In genomic region chr7:127935748-127936159, GRCm38 (mm10) we compare ENCODE assay signal across 8 mouse cellular contexts. TPM values are rescaled to one million over a fixed set of nuclear protein-coding genes. Genes with fewer than 3 reads are reported as not detected.
A peak's percentile ranks its signal among the peaks of the same experiment; 100 is the strongest.
DNase-seq lines count a peak whose midpoint lies in the region; ATAC-seq and TF ChIP-seq lines count a peak whose summit lies in the region.

No protein-coding gene starts in this region.

- no peaks in the 10 kb centered on the region for H3K36me3 ChIP-seq in ES-E14 (ENCODE audit: control insufficient read depth, insufficient read depth, low read length, poor library complexity, severe bottlenecking)
- no peaks in the 10 kb centered on the region for H3K36me3 ChIP-seq in heart, embryonic 16.5 days (ENCODE audit: control insufficient read depth, insufficient read depth)
- no peaks in the 10 kb centered on the region for H3K36me3 ChIP-seq in macrophage (ENCODE audit: inconsistent target)

- H3K27ac ChIP-seq in ES-E14 (ENCODE audit: insufficient read depth, low read depth, low read length, poor library complexity, severe bottlenecking): 0 out of 2 replicates have a peak overlapping the region, but pooled peaks have one; percentile 7
- peak overlapping the region; percentile 43 for H3K27ac ChIP-seq in heart, embryonic 16.5 days (ENCODE audit: low read length)
- H3K27ac ChIP-seq in macrophage: no peak overlapping the region

- H3K4me2 ChIP-seq in heart, embryonic 16.5 days (ENCODE audit: low read depth, low read length): peak overlapping the region; percentile 86

- in situ Hi-C loops in ES-E14 (cut with MboI; ENCODE audit: low sequenced_read_pairs in 2 of 2, unreplicated experiment in 2 of 2): no loop called here

- H3K4me3 ChIP-seq in ES-E14 (ENCODE audit: insufficient read depth in 1 of 2, low read depth in 1 of 2, low read length in 2 of 2, poor library complexity in 1 of 2, severe bottlenecking in 1 of 2) (peak overlapping the region; percentile 81 to 89), macrophage (ENCODE audit: inconsistent target) (peak overlapping the region; percentile 23)
- peak overlapping the region; percentile 69 for H3K4me3 ChIP-seq in heart, embryonic 16.5 days (ENCODE audit: low read length)

- DNase-seq in heart, adult 8-10 months (ENCODE audit: low spot score): peak; percentile 21
- DNase-seq in heart, postnatal 10 days: no peak
- no peak for DNase-seq in ES-E14 (ENCODE audit: low read depth, low spot score)
- no peak for DNase-seq in thymus, adult 18-20 months
- no peak for DNase-seq in embryo, embryonic 9.5 days (ENCODE audit: extremely low spot score)
- no peak for DNase-seq in kidney, adult 9 months

- intact Hi-C loops in heart, postnatal 10 days (cut with DNase I): loop anchor here (1.0 to 5.0 kb wide), 2 partner anchors 135 to 163 kb away; partner anchors contain the start of gene Hsd3b7

- peak; percentile 52 for ATAC-seq in heart, embryonic 16.5 days (replicated peaks; ENCODE audit: extremely low read depth, insufficient read depth, low FRiP score)

- H3K9ac ChIP-seq in ES-E14 (ENCODE audit: insufficient read depth, low read depth, low read length, poor library complexity, severe bottlenecking): peak overlapping the region; percentile 91
- H3K9ac ChIP-seq in heart, embryonic 16.5 days (ENCODE audit: low read length): peak overlapping the region; percentile 81

- no peaks in the 10 kb centered on the region for H3K79me2 ChIP-seq in macrophage (ENCODE audit: inconsistent target)

- no peaks in the 10 kb centered on the region for H3K9me3 ChIP-seq in ES-E14 (ENCODE audit: control insufficient read depth, insufficient read depth, low read depth, low read length)
- H3K9me3 ChIP-seq in heart, embryonic 16.5 days (replicated peaks; ENCODE audit: control insufficient read depth, low read length): no peaks in the 10 kb centered on the region

- WGBS in heart, embryonic 16.5 days: under 1% methylated on average over 37 of the region's 38 CpGs
- 1% methylated on average over 29 of the region's 38 CpGs for WGBS in macrophage (ENCODE audit: missing documents)

- peaks cover 13 to 26% of the 10 kb centered on the region in 2 experiments; a peak in 3 of 4 replicates for H3K4me1 ChIP-seq in ES-E14 (ENCODE audit: control insufficient read depth in 2 of 2, insufficient read depth in 2 of 2, low read length in 2 of 2, poor library complexity in 1 of 2)
- H3K4me1 ChIP-seq in heart, embryonic 16.5 days (ENCODE audit: control insufficient read depth, insufficient read depth, low read length): peaks cover 10% of the 10 kb centered on the region; the same call in 1 of the 2 replicates

- H3K27me3 ChIP-seq in heart, embryonic 16.5 days (ENCODE audit: control insufficient read depth, insufficient read depth, low read length): no peaks in the 10 kb centered on the region

TF ChIP-seq in ES-E14, 5 proteins besides CTCF, POLR2A, EP300 and RAD21:
- 0 out of 2 replicates have a peak, but pooled peaks have one; percentile 4 for TF ChIP-seq HCFC1 (IDR thresholded peaks at IDR 0.05; ENCODE audit: borderline replicate concordance, insufficient read depth, low read length)
- no peak for TF ChIP-seq MAFK (IDR thresholded peaks at IDR 0.05; ENCODE audit: insufficient read depth, low read depth, low read length)
- no peak for TF ChIP-seq CHD2 (IDR thresholded peaks at IDR 0.05; ENCODE audit: low read depth, low read length)
- TF ChIP-seq ZC3H11A (IDR thresholded peaks at IDR 0.05; ENCODE audit: borderline replicate concordance, low read depth, low read length): no peak
- no peak for TF ChIP-seq ZNF384 (IDR thresholded peaks at IDR 0.05; ENCODE audit: low read depth, low read length)

RNA-seq across cellular contexts. Expression of gene Prss8, which starts 5.8 kb away (rescaled TPM):
- total RNA-seq in heart, adult 8-10 months (2022): not detected
- not detected for total RNA-seq in heart, postnatal 10 days (2021)
- total RNA-seq in ES-E14 (2012; rRNA removed): 11.3 and 16.5 TPM in 2 replicates
- polyA plus RNA-seq in heart, embryonic 16.5 days (2015; fragmentation: Nextera tagmentation; extraction: Ambion mirVana): 1.6 and 8.3 TPM in 2 replicates
- total RNA-seq in macrophage (2018; cell fraction: chromatin; rRNA removed): not detected
- not detected for total RNA-seq in macrophage (2018; cell fraction: cytosol; rRNA removed)
- total RNA-seq in macrophage (2018; cell fraction: nucleus; rRNA removed): not detected
- not detected in 3 replicates for polyA plus RNA-seq in macrophage (2018)

RNA-seq across cellular contexts. Expression of gene Prss36, which starts 10.8 kb away (rescaled TPM):
- total RNA-seq in heart, adult 8-10 months (2022): 10 to 100 TPM in 1 of 4 experiments, 1 to 10 TPM in 3; 8.7 to 10.4 (median 8.9) TPM
- 1 to 10 TPM; 5.0 to 6.6 TPM for total RNA-seq in heart, postnatal 10 days (2021)
- total RNA-seq in ES-E14 (2012; rRNA removed): 15.3 and 15.4 TPM in 2 replicates
- 8.8 and 9.6 TPM in 2 replicates for polyA plus RNA-seq in heart, embryonic 16.5 days (2015; fragmentation: Nextera tagmentation; extraction: Ambion mirVana)
- 1 to 10 TPM in 8 of 26 experiments, under 1 TPM in 5, not detected in 13; 0.79 to 2.0 (median 1.1) TPM for total RNA-seq in macrophage (2018; cell fraction: chromatin; rRNA removed)
- total RNA-seq in macrophage (2018; cell fraction: cytosol; rRNA removed): 1 to 10 TPM in 15 of 26 experiments, under 1 TPM in 11; 0.61 to 1.9 (median 1.1) TPM
- total RNA-seq in macrophage (2018; cell fraction: nucleus; rRNA removed): 1 to 10 TPM in 11 of 26 experiments, under 1 TPM in 7, not detected in 8; 0.58 to 2.8 (median 1.4) TPM
- polyA plus RNA-seq in macrophage (2018): 1.0 to 1.7 TPM (median 1.2 TPM) in 3 replicates

RNA-seq across cellular contexts. Expression of gene Kat8, which starts 23.4 kb away (rescaled TPM):
- total RNA-seq in heart, adult 8-10 months (2022): 10 to 100 TPM; 13.6 to 16.8 (median 15.3) TPM
- 10 to 100 TPM; 12.7 to 14.6 TPM for total RNA-seq in heart, postnatal 10 days (2021)
- 35.1 and 35.6 TPM in 2 replicates for total RNA-seq in ES-E14 (2012; rRNA removed)
- polyA plus RNA-seq in heart, embryonic 16.5 days (2015; fragmentation: Nextera tagmentation; extraction: Ambion mirVana): 26.1 and 30.4 TPM in 2 replicates
- 10 to 100 TPM; 17.7 to 79.4 (median 43.2) TPM for total RNA-seq in macrophage (2018; cell fraction: chromatin; rRNA removed)
- total RNA-seq in macrophage (2018; cell fraction: cytosol; rRNA removed): 10 to 100 TPM in 24 of 26 experiments, 1 to 10 TPM in 2; 7.7 to 19.4 (median 15.1) TPM
- total RNA-seq in macrophage (2018; cell fraction: nucleus; rRNA removed): 10 to 100 TPM in 24 of 26 experiments, 1 to 10 TPM in 2; 7.1 to 44.5 (median 20.5) TPM
- 10.6 to 18.6 TPM (median 16.3 TPM) in 3 replicates for polyA plus RNA-seq in macrophage (2018)

RNA-seq across cellular contexts. Expression of gene Fus, which starts 31.5 kb away (rescaled TPM):
- 100 to 1,000 TPM; 129 to 232 (median 187) TPM for total RNA-seq in heart, adult 8-10 months (2022)
- total RNA-seq in heart, postnatal 10 days (2021): 100 to 1,000 TPM; 297 to 307 TPM
- total RNA-seq in ES-E14 (2012; rRNA removed): 91.6 and 142 TPM in 2 replicates
- polyA plus RNA-seq in heart, embryonic 16.5 days (2015; fragmentation: Nextera tagmentation; extraction: Ambion mirVana): 249 and 255 TPM in 2 replicates
- total RNA-seq in macrophage (2018; cell fraction: chromatin; rRNA removed): 1,000 to 10,000 TPM in 25 of 26 experiments, 100 to 1,000 TPM in 1; 826 to 1,412 (median 1,230) TPM
- total RNA-seq in macrophage (2018; cell fraction: cytosol; rRNA removed): 100 to 1,000 TPM in 25 of 26 experiments, 10 to 100 TPM in 1; 89.9 to 215 (median 134) TPM
- 100 to 1,000 TPM; 317 to 856 (median 466) TPM for total RNA-seq in macrophage (2018; cell fraction: nucleus; rRNA removed)
- 187 to 395 TPM (median 346 TPM) in 3 replicates for polyA plus RNA-seq in macrophage (2018)

RNA-seq across cellular contexts. Expression of gene Bckdk, which starts 31.9 kb away (rescaled TPM):
- 100 to 1,000 TPM; 119 to 144 (median 142) TPM for total RNA-seq in heart, adult 8-10 months (2022)
- 10 to 100 TPM; 96.6 to 98.5 TPM for total RNA-seq in heart, postnatal 10 days (2021)
- 53.9 and 56.4 TPM in 2 replicates for total RNA-seq in ES-E14 (2012; rRNA removed)
- 141 and 149 TPM in 2 replicates for polyA plus RNA-seq in heart, embryonic 16.5 days (2015; fragmentation: Nextera tagmentation; extraction: Ambion mirVana)
- 10 to 100 TPM in 14 of 26 experiments, 1 to 10 TPM in 12; 3.3 to 27.4 (median 10.6) TPM for total RNA-seq in macrophage (2018; cell fraction: chromatin; rRNA removed)
- total RNA-seq in macrophage (2018; cell fraction: cytosol; rRNA removed): 10 to 100 TPM; 21.4 to 35.0 (median 29.6) TPM
- 10 to 100 TPM in 15 of 26 experiments, 1 to 10 TPM in 11; 5.8 to 24.0 (median 11.3) TPM for total RNA-seq in macrophage (2018; cell fraction: nucleus; rRNA removed)
- polyA plus RNA-seq in macrophage (2018): 30.8 to 48.5 TPM (median 38.0 TPM) in 3 replicates

Comparison
In these comparisons a context has a peak if more than half of its experiments do, and no peak if none do; other contexts are left out.
1. H3K4me3 ChIP-seq: peak in every context shown above with its lines; median percentile 85 in ES-E14; 69 in heart, embryonic 16.5 days; 23 in macrophage.
2. RNA of gene Prss8, which starts 5.8 kb away (total RNA-seq): 11.3 to 16.5 TPM in ES-E14; not detected in heart, adult 8-10 months and not detected in heart, postnatal 10 days; every median in the first group is over 10 times any median in the second.